Mouse (Mus musculus) heart, postnatal 14 days (tissue): ENCODE data around the gene Fam172a. TPM values are rescaled to one million over a fixed set of nuclear protein-coding genes. Genes with fewer than 3 reads are reported as not detected.

Source experiments
- DNase-seq, 2 experiments: peaks; one replicate each; pipeline ENCODE4 v3.0.0; 2021 to 2022
- intact Hi-C: fragments of 180-260 bp; cut with DNase I; formaldehyde crosslinking; loops from one replicate; pipeline ENCODE4 v1.15.1; 2025
- total RNA-seq, 2 experiments: library from RNA; stranded (reverse); gene quantifications; 2 replicates each; pipeline ENCODE4 v1.2.3; 2021

The Fam172a gene
- total RNA-seq, 2 experiments from 2014 or later: 13.5 to 15.0 TPM

DNA sequence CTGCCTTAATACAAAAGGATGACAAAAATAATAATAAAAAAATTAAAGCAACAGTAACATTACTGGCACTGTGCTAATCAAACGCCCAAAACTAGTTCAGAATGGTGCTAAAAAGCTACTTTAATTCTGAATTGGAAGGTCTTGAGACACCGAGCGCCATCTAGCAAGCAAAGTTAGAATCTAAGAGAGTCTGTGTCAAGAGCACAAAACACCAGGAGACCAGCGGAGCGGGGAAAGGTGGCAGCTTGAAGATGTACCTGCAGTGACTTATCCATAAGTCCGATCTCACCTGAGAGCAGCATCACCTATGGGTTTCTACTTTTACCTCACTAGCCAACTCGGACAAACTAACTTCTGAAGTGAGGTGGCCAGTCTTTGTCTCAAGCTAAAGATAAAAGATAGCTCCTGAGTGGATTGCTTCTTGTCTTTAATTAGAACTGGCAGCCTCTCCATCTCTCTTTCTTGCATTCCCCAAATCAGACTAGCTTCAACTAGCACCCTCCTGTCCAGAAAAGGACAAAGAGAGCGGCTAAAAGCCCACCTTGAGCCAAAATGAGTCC lies 474.1 kb downstream of the Fam172a start:
- peak in 1 of 2 experiments; percentile 23 for DNase-seq
- intact Hi-C loops: no loop called here

DNA sequence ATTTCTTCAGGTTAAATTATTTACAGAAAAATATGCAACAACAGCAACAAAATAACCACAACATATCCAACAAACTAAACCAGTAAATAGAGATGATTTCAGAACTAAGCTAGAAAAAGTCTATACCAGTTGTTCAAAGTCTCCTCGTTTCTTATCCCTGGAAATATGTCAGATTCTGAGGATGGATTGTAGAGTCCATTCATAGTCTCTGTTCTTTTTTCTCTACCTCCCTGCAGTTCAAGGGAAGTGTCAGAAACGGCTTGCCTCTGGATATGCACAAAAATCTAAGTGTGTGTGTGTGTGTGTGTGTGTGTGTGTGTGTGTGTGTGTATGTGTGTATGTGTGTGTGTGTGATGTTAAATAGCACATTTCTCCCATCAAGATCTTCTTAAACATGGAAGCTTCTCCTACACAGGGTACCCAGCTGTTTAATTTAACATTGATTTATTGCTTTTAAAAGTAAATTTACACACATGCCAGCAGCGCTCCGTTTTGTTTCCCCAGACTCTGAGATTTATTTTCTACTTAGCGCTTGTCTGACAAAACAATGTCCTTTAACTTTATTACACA lies 475.6 kb downstream of the Fam172a start:
- no peak for DNase-seq
- intact Hi-C loops: no loop called here

DNA sequence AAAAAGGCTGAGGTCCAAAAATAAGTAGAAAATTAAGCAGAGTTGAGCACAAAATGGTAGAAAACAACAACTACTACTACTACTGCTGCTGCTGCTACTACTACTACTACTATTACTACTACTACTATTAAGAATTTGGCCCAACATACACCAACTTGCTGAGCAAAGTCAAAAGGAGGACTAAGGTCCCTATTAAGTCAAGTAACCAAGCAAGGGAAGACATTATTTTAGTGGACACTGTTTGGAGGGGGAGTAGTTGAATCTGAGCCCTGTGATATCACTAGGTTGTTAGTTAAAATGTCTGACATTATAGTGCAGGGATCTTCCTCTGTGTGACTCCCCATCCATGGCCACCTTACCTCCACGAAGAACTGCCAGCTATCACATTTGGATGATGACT lies 476.2 kb downstream of the Fam172a start:
- no peak for DNase-seq
- intact Hi-C loops: no loop called here

DNA sequence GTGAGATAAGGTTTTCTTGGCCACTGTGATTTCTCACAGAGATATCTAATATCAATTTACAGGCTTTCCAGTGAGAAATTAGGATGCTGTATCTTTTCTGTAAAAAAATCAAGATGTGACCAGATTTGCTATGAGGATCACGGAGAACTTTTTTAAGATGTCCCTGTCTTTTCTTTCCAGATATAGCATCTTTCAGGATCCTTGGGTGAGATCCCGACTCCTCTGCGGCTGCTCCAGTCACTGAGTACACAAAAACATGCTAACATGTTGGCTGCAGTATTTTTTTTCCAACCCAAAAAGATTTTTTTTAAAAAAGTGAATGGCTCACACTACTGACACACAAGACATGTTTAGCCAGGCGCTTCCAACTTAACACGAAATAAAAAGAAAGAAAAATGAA lies 476.9 kb downstream of the Fam172a start:
- intact Hi-C loops: no loop called here
- DNase-seq: no peak

DNA sequence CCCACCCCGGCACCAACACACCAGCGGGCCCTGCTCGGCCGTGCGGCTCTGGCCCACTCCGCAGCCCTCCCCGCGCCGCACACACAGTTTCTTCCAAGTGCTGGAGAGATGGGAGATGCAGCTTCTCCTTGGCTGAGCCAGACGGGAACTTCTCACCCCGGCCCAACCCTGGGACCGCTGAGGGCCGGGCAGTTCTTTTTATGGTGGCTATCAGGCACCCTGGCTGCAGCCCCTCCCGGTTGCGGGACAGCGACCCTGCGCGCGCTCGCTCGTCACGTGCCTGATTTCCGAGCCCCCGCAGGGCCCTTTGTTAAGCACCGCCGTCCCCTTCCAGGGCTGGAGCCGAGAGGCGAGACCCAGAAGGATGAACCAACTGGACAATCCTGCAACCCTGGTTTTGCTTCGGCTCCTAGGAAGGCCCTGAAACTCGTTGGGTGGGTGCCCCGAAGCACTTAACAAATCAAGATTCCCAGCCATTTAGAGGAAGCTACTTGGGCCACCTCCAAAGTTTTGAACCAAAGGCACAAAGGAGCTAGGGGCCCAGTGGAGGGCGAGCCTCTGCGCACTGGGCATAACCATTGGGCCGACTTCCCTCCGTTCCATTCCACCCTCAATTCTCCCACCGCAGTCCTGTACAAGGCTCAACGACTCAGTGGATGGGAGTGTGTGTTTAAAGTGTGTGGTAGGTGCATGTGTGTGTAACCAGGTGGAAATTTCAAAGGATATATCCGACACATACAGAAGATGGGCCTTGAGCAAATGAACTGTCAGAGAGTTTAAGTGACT lies 477.7 kb downstream of the Fam172a start:
- no peak for DNase-seq
- intact Hi-C loops: loop anchor here (10.0 kb wide), 2 partner anchors 315 to 1335 kb away; no protein-coding TSS in a partner anchor

DNA sequence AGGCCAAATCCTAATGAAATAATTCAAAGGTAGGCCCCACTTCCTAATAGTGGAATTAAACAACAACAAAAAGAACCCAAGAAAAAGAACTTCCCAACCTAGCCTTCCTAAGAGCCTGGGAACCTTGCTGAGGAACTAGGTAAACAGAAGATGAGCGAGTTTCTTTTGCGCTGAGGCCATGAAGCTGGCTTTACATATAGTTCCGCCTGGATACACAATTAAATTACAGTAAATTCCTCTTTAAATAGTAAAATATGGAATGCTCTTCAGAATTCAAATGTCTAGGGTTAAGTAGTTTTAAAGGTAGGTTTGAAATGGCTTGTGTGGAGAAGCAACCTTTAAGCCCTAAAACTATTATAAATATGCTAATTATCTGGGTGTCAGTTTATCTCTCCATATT lies 478.4 kb downstream of the Fam172a start:
- DNase-seq: no peak
- intact Hi-C loops: loop anchor here (10.0 kb wide), 2 partner anchors 315 to 1335 kb away; no protein-coding TSS in a partner anchor

DNA sequence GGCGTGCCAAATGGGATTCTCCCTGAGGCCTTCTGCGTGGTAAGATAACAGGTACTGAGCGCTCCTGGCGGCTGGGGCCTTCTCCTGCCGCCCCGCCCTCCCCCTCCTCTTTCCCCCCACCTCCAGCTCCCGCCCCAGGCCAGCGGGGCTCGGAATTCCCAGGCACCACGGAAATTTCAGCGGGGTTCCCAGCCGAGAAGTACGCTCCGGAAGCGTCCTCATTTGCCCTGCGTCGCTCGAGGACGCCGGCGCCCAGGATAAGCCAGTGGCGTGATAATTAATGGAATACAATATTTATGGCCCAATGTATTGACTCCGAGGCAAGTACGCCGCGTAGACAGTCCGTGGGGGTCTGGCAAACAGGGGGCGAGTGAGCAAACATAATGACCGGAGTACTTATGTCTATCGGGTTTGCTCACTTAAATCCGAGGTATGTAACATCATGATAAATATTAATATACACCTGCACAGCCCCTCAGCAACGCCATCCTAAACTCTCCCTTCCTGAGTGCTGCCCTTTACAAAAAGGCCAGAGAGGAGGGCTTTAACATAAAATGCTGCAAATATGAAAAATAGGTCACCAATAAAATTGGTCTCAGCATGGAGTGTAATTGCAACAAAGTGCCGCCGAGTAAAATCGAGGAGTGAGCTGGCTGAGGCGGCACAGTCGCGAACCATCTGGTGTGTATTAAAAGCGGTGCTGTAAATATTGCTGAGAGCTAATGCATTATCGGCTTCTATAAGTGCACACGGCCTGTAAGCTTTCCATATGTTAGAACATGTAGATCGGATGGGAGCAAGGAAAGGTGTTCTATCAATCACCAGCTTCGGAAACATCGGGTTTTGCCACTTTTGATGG lies 479.5 kb downstream of the Fam172a start:
- no peak for DNase-seq
- intact Hi-C loops: loop anchor here (10.0 kb wide), 2 partner anchors 316 to 1336 kb away; no protein-coding TSS in a partner anchor

DNA sequence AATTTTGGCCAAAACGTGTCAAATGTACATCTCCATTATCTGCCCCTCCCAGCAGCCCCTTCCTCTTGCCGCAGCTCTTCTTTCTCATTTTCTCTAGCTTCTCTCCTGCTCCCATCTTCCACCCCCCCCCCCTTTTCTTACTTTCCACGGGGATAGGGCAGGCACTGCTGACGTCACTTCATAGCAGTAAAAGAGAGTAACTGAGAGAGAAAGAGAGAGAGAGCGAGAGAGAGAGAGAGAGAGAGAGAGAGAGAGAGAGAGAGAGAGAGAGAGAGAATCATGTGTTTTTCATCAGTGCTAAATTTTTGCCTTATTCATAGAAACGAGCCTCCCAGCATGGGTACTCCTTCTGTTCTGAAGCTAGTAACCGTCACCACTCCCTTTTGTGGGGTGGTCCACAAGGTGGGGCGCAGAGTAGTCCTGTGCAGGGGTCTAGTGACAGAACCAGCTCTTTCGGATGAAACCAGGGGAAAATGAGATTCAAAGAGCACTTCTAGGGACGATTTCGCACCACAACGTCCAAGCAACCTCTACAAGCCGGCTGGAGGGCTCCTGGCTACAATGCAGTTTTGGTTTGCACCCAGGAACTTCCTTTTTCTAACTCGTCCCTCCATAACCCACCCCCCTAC lies 480.2 kb downstream of the Fam172a start:
- no peak for DNase-seq
- intact Hi-C loops: loop anchor here (10.0 kb wide), 2 partner anchors 317 to 1337 kb away; no protein-coding TSS in a partner anchor

DNA sequence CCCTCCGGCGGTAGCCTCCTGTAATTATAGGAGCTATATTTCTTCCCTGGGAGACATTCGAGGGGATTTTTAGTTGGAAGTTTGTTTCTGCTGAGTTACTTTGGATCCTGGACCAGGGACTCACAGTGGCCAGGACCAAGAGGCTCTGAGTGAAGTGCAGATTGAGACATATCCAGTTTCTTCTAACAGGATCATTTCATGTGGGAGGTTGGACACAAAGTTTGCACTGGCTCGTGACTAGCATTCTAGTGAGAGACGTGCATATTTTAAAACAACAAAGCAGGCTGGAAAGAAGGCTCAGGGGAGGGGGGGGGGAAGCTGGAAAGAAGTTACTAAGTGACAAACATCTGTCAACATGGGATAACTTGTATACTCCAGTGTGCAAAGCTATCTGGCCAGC lies 481.2 kb downstream of the Fam172a start:
- no peak for DNase-seq
- intact Hi-C loops: loop anchor here (10.0 kb wide), 2 partner anchors 318 to 1338 kb away; no protein-coding TSS in a partner anchor

DNA sequence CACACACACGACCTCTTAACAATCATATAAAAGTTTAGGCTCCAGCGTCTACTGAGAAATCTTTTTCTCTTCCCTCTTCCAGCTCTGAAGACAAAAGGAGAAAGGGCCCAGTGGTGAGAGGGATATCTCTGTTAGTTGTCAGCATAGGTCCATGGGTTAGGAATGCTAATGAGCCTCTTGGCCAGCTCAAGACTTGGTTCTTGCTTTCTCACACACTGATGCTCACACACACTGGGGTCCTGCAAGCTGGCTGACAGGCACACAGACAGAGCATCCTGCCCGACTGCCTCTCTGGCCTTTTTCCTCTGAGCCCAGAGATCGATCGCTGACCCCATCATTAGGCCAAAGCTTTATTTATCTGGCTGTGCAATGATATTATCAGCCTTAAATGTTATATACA lies 482.2 kb downstream of the Fam172a start:
- no peak for DNase-seq
- intact Hi-C loops: loop anchor here (10.0 kb wide), 2 partner anchors 319 to 1339 kb away; no protein-coding TSS in a partner anchor

DNA sequence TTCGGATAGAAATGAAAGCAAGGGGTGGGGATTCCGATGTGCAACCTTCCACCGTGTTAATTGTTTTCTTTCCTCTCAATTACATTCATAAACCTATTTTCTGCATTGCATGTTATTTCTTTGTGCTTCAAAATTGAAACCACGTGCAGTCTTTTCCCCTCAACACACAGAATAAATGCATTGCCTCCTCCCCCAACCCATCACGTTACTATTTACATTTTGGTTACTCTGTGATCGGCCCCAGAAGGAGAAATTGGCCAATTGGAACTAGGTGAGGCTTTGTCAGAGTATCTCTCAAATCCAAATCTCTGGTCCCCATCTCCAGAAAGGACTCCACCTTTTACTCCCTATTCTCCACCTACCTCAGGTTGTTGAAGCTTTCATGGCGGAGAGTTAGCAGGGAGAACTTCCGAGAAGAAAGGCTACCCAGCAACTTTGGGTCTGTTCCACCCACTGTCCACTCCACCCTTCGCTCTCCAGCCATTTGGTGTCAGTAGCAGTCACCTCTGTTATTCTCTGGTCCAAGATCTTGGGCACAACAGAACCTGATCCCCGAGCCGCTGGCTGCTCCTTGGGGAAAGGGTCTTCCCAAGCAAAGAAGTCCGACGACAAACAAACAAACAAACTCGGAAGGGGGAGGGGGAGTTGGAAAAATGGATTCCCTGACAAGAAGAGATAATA lies 483.1 kb downstream of the Fam172a start:
- intact Hi-C loops: loop anchor here (5.0 to 10.0 kb wide), 3 partner anchors 203 to 1340 kb away; no protein-coding TSS in a partner anchor
- DNase-seq: no peak

DNA sequence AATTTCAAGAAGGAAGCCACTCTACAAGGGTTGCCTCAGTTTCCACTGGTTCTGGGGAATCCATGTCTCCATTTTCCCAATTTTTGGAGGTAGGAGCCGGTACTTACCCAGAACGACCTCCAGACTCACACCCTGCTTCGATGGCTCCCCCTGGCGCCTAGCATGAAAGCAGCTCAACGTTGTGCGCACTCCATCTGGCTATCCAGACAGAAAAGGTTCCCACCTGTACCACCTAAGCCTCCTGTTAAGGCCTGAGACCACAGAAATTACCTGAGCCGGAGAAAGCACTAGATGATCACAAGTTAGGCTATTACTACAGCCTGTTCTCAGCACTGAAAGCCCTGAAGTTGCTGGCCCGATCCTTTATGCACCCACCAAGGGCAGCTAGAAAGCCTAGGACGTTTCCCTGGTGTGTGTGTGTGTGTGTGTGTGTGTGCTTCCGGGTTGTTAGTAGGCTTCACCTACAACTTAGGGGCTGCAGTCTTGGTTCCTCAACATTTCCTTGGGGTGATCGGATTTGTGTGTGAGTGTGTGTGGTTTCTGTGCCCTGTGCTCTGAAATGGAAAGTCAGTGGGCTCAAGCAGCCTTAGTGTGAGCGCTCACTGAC lies 484.6 kb downstream of the Fam172a start:
- intact Hi-C loops: loop anchor here (5.0 to 10.0 kb wide), 3 partner anchors 204 to 1342 kb away; no protein-coding TSS in a partner anchor
- peak; percentile 36 to 49 for DNase-seq

DNA sequence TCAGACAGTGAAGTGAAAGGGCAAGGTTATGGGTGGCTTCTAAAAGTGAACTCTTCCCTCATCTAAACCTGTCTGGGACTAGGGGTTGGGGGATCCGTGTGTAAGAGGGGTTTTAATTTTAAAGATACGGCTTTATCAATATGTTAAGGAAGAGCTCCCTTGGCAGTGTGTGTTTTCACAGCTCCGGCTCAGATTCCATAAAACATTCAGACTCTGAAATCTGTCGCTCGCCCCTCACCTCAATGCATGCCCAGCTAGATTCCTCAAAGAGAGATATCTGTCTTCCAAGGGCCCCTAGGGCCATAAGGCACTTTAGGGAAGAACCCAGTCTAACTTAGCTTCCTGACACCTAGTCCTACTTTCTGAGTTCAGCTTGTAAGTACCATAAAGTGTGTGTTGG lies 486.0 kb downstream of the Fam172a start:
- DNase-seq: no peak
- intact Hi-C loops: loop anchor here (5.0 to 10.0 kb wide), 3 partner anchors 206 to 1343 kb away; no protein-coding TSS in a partner anchor

DNA sequence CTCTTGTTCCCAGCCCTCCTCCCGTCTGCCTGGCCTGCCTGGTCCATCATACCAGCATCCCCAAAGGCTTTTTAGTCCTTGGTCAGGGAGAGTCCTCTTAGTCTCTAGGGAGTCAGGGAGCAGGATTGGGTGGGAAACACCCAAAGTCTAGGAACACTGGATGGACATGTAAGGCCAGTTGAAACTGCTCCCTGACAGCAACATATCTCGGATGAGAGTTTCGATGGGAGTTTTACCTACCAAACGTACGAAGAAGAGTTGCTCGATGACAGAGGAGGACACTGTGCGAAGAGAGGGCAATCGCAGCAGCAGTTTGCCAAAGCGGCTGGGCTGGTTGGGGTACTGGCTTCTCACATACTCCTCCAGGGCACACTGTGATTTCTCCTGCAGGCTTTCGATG lies 487.8 kb downstream of the Fam172a start:
- intact Hi-C loops: loop anchor here (5.0 to 10.0 kb wide), 3 partner anchors 207 to 1345 kb away; no protein-coding TSS in a partner anchor
- DNase-seq: no peak

DNA sequence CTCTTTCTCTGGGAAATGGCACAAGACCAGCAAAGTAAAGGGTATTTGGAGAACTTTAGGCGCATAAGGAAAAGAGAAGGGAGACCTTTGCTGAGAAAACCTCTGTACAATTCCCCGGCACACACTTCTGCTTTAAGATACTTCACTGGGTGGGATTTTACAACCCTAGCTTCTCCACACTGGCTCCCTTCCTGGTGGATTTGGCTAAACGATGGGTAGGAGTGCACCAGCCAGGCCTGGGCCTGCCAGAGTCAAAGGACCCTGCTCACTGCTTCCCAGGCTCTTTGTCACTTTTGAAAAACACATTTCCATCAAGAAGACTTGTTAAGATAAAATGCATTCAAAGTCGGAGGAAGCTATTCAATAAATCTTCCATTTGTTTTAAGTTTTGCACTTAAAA lies 491.4 kb downstream of the Fam172a start:
- no peak for DNase-seq
- intact Hi-C loops: no loop called here

DNA sequence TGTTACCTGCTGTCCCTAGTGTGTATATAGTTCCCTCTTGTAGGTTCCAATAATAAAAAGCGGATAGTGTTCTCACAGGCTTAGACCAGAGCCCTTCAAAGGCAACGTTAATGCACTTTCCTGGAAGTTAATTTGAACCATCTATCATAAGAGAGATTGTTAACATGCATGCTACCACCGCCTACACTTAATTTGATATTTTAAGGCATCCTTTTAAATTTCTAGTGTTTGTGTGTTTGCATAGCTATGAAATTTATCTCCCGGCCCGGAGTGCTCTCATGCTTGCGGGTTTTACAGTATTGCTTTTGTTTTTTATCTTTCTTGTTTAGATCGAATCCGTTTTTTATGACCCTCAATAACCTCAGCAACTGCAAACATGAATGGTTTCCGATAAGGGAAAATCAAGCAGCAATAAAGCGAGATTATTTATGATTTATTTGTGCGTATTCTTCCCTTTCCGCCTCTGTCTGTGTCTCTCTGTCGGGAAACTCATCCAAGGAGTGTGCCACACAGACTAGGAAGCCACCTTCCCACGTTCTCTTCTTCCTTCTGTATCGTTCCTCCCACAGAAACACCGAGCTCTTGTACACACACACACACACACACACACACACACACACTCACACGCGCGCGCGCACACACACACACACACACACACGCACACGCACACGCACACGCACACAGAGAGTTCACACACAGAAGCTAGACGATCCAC lies 492.5 kb downstream of the Fam172a start:
- DNase-seq: no peak

DNA sequence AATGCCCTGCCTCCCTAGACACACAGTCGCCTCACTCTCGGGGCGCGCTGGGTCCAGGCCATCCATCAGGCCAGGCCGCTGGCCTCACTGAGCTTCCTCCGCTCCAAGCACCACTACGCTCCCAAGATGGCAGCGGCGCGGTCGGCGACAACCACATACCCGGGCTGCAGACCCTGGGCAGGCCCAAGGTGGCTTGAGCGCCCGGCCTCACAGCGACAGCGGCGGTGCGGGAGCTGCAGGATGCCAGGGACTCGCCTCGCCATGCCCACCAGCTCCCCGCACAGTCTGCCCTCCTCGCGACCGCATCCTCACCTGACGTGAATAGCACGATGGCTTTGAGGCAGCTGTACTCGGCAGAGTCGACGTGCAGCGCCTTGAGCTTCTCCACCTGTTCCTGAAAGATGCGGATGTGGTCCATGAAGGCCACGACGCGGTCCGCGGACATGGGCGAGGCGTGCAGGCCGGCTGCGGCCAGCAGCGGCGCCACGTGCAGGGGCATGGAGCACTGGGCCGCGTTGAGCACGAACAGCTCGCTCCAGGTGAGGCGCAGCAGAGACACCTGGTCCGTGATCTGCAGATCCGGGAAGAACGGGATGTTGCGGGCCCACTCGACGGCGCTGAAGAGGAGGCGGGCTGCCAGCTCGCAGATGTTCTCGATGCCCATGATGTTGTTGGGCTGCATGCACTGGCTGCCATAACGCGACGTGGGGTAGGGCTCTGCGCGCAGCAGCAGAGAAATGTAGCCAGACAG lies 493.2 kb downstream of the Fam172a start:
- intact Hi-C loops: no loop called here
- DNase-seq: no peak

More for the DNA sequence above, 492.5 kb downstream of the Fam172a start:
- intact Hi-C loops: no loop called here
